Mouse (Mus musculus) regulatory T cell (primary cell): ENCODE data around the gene Mrps31.

Source experiments
- in situ Hi-C: fragments of 300-600 bp; cut with MboI, MseI; formaldehyde crosslinking; loops from one replicate; pipeline ENCODE4 v1.15.1; 2025; ENCODE audit warnings: high pct_unique_total_duplicates

The Mrps31 gene

GRCm38 (mm10) chr8:22411282-22411702 lies at the start of gene Mrps31:
Gene Mrps31, plus strand, starts transcription at chr8:22411361.
- in situ Hi-C loops, result no loop called here

- in situ Hi-C loops, result no loop called here
Measured at GRCm38 (mm10) chr8:22376311-22376710, 34.9 kb upstream of the Mrps31 start.

GRCm38 (mm10) chr8:22376903-22377302 lies 34.3 kb upstream of the Mrps31 start:
- in situ Hi-C loops, result no loop called here

- in situ Hi-C loops, result no loop called here
Measured at GRCm38 (mm10) chr8:22380934-22381333, 30.2 kb upstream of the Mrps31 start.

- in situ Hi-C loops, result no loop called here
Measured at GRCm38 (mm10) chr8:22382824-22383595, 28.2 kb upstream of the Mrps31 start.

GRCm38 (mm10) chr8:22385158-22385557 lies 26.0 kb upstream of the Mrps31 start:
- in situ Hi-C loops, result no loop called here

- in situ Hi-C loops, result no loop called here
Measured at GRCm38 (mm10) chr8:22389874-22390273, 21.3 kb upstream of the Mrps31 start.

- in situ Hi-C loops, result no loop called here
Measured at GRCm38 (mm10) chr8:22390766-22391463, 20.2 kb upstream of the Mrps31 start.

GRCm38 (mm10) chr8:22394471-22394870 lies 16.7 kb upstream of the Mrps31 start:
- in situ Hi-C loops, result no loop called here

- in situ Hi-C loops, result no loop called here
Measured at GRCm38 (mm10) chr8:22395256-22395655, 15.9 kb upstream of the Mrps31 start.

- in situ Hi-C loops, result no loop called here
Measured at GRCm38 (mm10) chr8:22397811-22398141, 13.4 kb upstream of the Mrps31 start.

- in situ Hi-C loops, result no loop called here
Measured at GRCm38 (mm10) chr8:22398142-22398951, 12.8 kb upstream of the Mrps31 start, which contains the start of gene Slc25a15. Gene Slc25a15, minus strand, starts transcription at chr8:22398597.

GRCm38 (mm10) chr8:22399285-22399880 lies 11.8 kb upstream of the Mrps31 start:
- in situ Hi-C loops, result no loop called here

GRCm38 (mm10) chr8:22400593-22400992 lies 10.6 kb upstream of the Mrps31 start:
- in situ Hi-C loops, result no loop called here

- in situ Hi-C loops, result no loop called here
Measured at GRCm38 (mm10) chr8:22403235-22403634, 7.9 kb upstream of the Mrps31 start.

- in situ Hi-C loops, result no loop called here
Measured at GRCm38 (mm10) chr8:22405733-22406132, 5.4 kb upstream of the Mrps31 start.

GRCm38 (mm10) chr8:22410688-22411281 lies 376 bp upstream of the Mrps31 start:
- in situ Hi-C loops, result no loop called here

- in situ Hi-C loops, result no loop called here
Measured at GRCm38 (mm10) chr8:22411971-22412370, 810 bp downstream of the Mrps31 start.
